Mouse (Mus musculus) liver, adult (tissue): ENCODE results near the gene Gm10645.

Experiments used
- GATA4 ChIP-seq: IDR thresholded peaks from 2 replicates; pipeline ENCODE4 v1.6.1; 2014; ENCODE audit warnings: mild to moderate bottlenecking, low read length; ENCODE audit not compliant: insufficient replicate concordance

Gm10645 gene

GRCm38 (mm10) chr8:83177317-83178195 lies 11.6 kb upstream of the Gm10645 start:
- no peak for TF ChIP-seq GATA4

- no peak for TF ChIP-seq GATA4
Observed at GRCm38 (mm10) chr8:83176785-83177184, 10.8 kb upstream of the Gm10645 start.

GRCm38 (mm10) chr8:83175680-83176079 lies 9.7 kb upstream of the Gm10645 start:
- TF ChIP-seq GATA4: no peak

- TF ChIP-seq GATA4: no peak
Observed at GRCm38 (mm10) chr8:83170894-83171293, 4.9 kb upstream of the Gm10645 start.

- TF ChIP-seq GATA4: no peak
Observed at GRCm38 (mm10) chr8:83169709-83170108, 3.7 kb upstream of the Gm10645 start.

- TF ChIP-seq GATA4: no peak
Observed at GRCm38 (mm10) chr8:83169127-83169526, 3.2 kb upstream of the Gm10645 start.

- no peak for TF ChIP-seq GATA4
Observed at GRCm38 (mm10) chr8:83167932-83168331, 2.0 kb upstream of the Gm10645 start.

GRCm38 (mm10) chr8:83165235-83165930 lies 587 bp downstream of the Gm10645 start, which contains the start of gene Tbc1d9:
TSS of gene Tbc1d9 (plus strand) at chr8:83165352.
- no peak for TF ChIP-seq GATA4

- no peak for TF ChIP-seq GATA4
Observed at GRCm38 (mm10) chr8:83160613-83161012, 5.4 kb downstream of the Gm10645 start.

GRCm38 (mm10) chr8:83159615-83160014 lies 6.4 kb downstream of the Gm10645 start:
- no peak for TF ChIP-seq GATA4

- TF ChIP-seq GATA4: no peak
Observed at GRCm38 (mm10) chr8:83158971-83159370, 7.0 kb downstream of the Gm10645 start.

- TF ChIP-seq GATA4: no peak
Observed at GRCm38 (mm10) chr8:83155110-83155509, 10.9 kb downstream of the Gm10645 start.

GRCm38 (mm10) chr8:83152470-83152869 lies 13.5 kb downstream of the Gm10645 start:
- TF ChIP-seq GATA4: no peak

- TF ChIP-seq GATA4: no peak
Observed at GRCm38 (mm10) chr8:83152055-83152454, 13.9 kb downstream of the Gm10645 start.

GRCm38 (mm10) chr8:83149124-83149523 lies 16.8 kb downstream of the Gm10645 start:
- TF ChIP-seq GATA4: no peak

- TF ChIP-seq GATA4: no peak
Observed at GRCm38 (mm10) chr8:83145421-83145820, 20.5 kb downstream of the Gm10645 start.

- TF ChIP-seq GATA4: no peak
Observed at GRCm38 (mm10) chr8:83144601-83145000, 21.4 kb downstream of the Gm10645 start.

- TF ChIP-seq GATA4: no peak
Observed at GRCm38 (mm10) chr8:83141358-83141757, 24.6 kb downstream of the Gm10645 start.
